Mouse (Mus musculus) neural tube, embryonic 14.5 days (tissue): Measurements from ENCODE around the gene Gstp3. TPM values are rescaled to one million over a fixed set of nuclear protein-coding genes. Genes with fewer than 3 reads are reported as not detected.
"Not testable (repeated sequence)": the region's sequence is repeated elsewhere in the genome, so short reads cannot be mapped to it uniquely, and the experiment has no call there.

Experiments used
- ATAC-seq: fragments of 200-750 bp; cut with Nextera tagmentation; 2 replicates; pipeline ENCODE4 v1.8.0; 2017; ENCODE audit warnings: low read depth, mild to moderate bottlenecking, moderate TSS enrichment, moderate library complexity
- H3K27ac ChIP-seq: fragments of 300-500 bp; sonication (generic); 2 replicates; pipeline ENCODE4 v1.5.1; 2014; ENCODE audit warnings: low read depth, mild to moderate bottlenecking, control low read depth, low read length, moderate library complexity, mixed read lengths
- H3K27me3 ChIP-seq: fragments of 300-500 bp; sonication (generic); 2 replicates; pipeline ENCODE4 v1.6.1; 2014; ENCODE audit warnings: low read length; ENCODE audit not compliant: control insufficient read depth, insufficient read depth
- H3K36me3 ChIP-seq: fragments of 300-500 bp; sonication (generic); 2 replicates; pipeline ENCODE4 v1.6.1; 2014; ENCODE audit warnings: low read length, mixed read lengths; ENCODE audit not compliant: control insufficient read depth, insufficient read depth
- H3K4me1 ChIP-seq: fragments of 300-500 bp; sonication (generic); 2 replicates; pipeline ENCODE4 v1.6.1; 2014; ENCODE audit warnings: low read length; ENCODE audit not compliant: control insufficient read depth, insufficient read depth
- H3K4me2 ChIP-seq: fragments of 300-500 bp; sonication (generic); 2 replicates; pipeline ENCODE4 v1.6.1; 2014; ENCODE audit warnings: mild to moderate bottlenecking, low read depth, low read length, control low read depth
- H3K4me3 ChIP-seq: fragments of 300-500 bp; sonication (generic); 2 replicates; pipeline ENCODE4 v1.5.1; 2014; ENCODE audit warnings: low read depth, low read length, control low read depth, mixed read lengths
- H3K9ac ChIP-seq: fragments of 300-500 bp; sonication (generic); replicated peaks from 2 replicates; pipeline ENCODE4 v1.6.1; 2014; ENCODE audit warnings: low read depth, mild to moderate bottlenecking, control low read depth, low read length, mixed read lengths
- H3K9me3 ChIP-seq: fragments of 300-500 bp; sonication (generic); 2 replicates; pipeline ENCODE4 v1.6.1; 2016; ENCODE audit warnings: low read length; ENCODE audit not compliant: control insufficient read depth
- WGBS: fragments of 180-500 bp; shearing (Covaris S2); extraction: QIAGEN DNeasy Blood & Tissue Kit; methylation state at CpG from one replicate; pipeline ENCODE4 v1.1.7; 2014; 5-methylcytosine and 5-hydroxymethylcytosine counted together
- polyA plus RNA-seq: library from polyadenylated mRNA; unstranded; fragments of >200 nt; fragmentation: Nextera tagmentation; extraction: Ambion mirVana; gene quantifications from 2 replicates; pipeline ENCODE4 v1.2.1, GENCODE M21; 2014

The Gstp3 gene
- polyA plus RNA-seq, 1 experiment from 2014 or later = not detected

- no peaks in the 10 kb centered on the region for H3K27me3 ChIP-seq
- WGBS = 92% methylated on average over 6 of the region's 6 CpGs
- H3K4me2 ChIP-seq = no peak overlapping the region
- H3K4me3 ChIP-seq = no peak overlapping the region
- H3K36me3 ChIP-seq = no peaks in the 10 kb centered on the region
- H3K27ac ChIP-seq = no peak overlapping the region
- no peaks in the 10 kb centered on the region for H3K4me1 ChIP-seq
- no peaks in the 10 kb centered on the region for H3K9me3 ChIP-seq
- no peak overlapping the region for H3K9ac ChIP-seq
- ATAC-seq = no peak
Observed at GRCm38 (mm10) chr19:4060899-4061465, 1.6 kb upstream of the Gstp3 start.

- not testable (repeated sequence) for H3K4me2 ChIP-seq, H3K27me3 ChIP-seq, H3K9ac ChIP-seq, ATAC-seq, H3K27ac ChIP-seq, H3K4me3 ChIP-seq, H3K36me3 ChIP-seq, H3K9me3 ChIP-seq, H3K4me1 ChIP-seq
- WGBS = 92% methylated on average over 8 of the region's 8 CpGs
Observed at GRCm38 (mm10) chr19:4060044-4060898, 902 bp upstream of the Gstp3 start.

GRCm38 (mm10) chr19:4058581-4058980 lies 788 bp downstream of the Gstp3 start:
- Histone ChIP-seq H3K36me3 (no peaks in the 10 kb centered on the region), H3K27me3 (no peaks in the 10 kb centered on the region), H3K9ac (no peak overlapping the region), H3K4me1 (no peaks in the 10 kb centered on the region), H3K4me3 (no peak overlapping the region), H3K27ac (no peak overlapping the region), H3K4me2 (no peak overlapping the region), H3K9me3 (no peaks in the 10 kb centered on the region)
- ATAC-seq = no peak
- WGBS = 91% methylated on average over 5 of the region's 5 CpGs

GRCm38 (mm10) chr19:4057962-4058361 lies 1.4 kb downstream of the Gstp3 start:
- H3K4me3 ChIP-seq = no peak overlapping the region
- no peak overlapping the region for H3K9ac ChIP-seq
- ATAC-seq = no peak
- H3K4me2 ChIP-seq = no peak overlapping the region
- H3K27me3 ChIP-seq = no peaks in the 10 kb centered on the region
- H3K9me3 ChIP-seq = no peaks in the 10 kb centered on the region
- WGBS = 97% methylated on average over 7 of the region's 7 CpGs
- no peaks in the 10 kb centered on the region for H3K4me1 ChIP-seq
- no peaks in the 10 kb centered on the region for H3K36me3 ChIP-seq
- H3K27ac ChIP-seq = no peak overlapping the region

- H3K36me3 ChIP-seq = no peaks in the 10 kb centered on the region
- H3K27me3 ChIP-seq = no peaks in the 10 kb centered on the region
- WGBS = 83% methylated on average over 13 of the region's 13 CpGs
- ATAC-seq = no peak
- H3K9me3 ChIP-seq = no peaks in the 10 kb centered on the region
- H3K9ac ChIP-seq = no peak overlapping the region
- H3K4me2 ChIP-seq = no peak overlapping the region
- no peak overlapping the region for H3K4me3 ChIP-seq
- no peak overlapping the region for H3K27ac ChIP-seq
- no peaks in the 10 kb centered on the region for H3K4me1 ChIP-seq
Observed at GRCm38 (mm10) chr19:4057389-4057788, 2.0 kb downstream of the Gstp3 start.

- Histone ChIP-seq H3K27me3 (no peaks in the 10 kb centered on the region), H3K36me3 (no peaks in the 10 kb centered on the region), H3K9ac (no peak overlapping the region), H3K4me1 (no peaks in the 10 kb centered on the region), H3K27ac (no peak overlapping the region), H3K4me3 (no peak overlapping the region), H3K4me2 (no peak overlapping the region), H3K9me3 (no peaks in the 10 kb centered on the region)
- no peak for ATAC-seq
- WGBS = 40% methylated on average over 4 of the region's 4 CpGs
Observed at GRCm38 (mm10) chr19:4056727-4057126, 2.6 kb downstream of the Gstp3 start.

GRCm38 (mm10) chr19:4055947-4056693 lies 3.2 kb downstream of the Gstp3 start:
- Histone ChIP-seq H3K4me1 (no peaks in the 10 kb centered on the region), H3K27ac (no peak overlapping the region), H3K9ac (no peak overlapping the region), H3K4me3 (no peak overlapping the region), H3K27me3 (no peaks in the 10 kb centered on the region), H3K9me3 (no peaks in the 10 kb centered on the region), H3K36me3 (no peaks in the 10 kb centered on the region), H3K4me2 (no peak overlapping the region)
- ATAC-seq = no peak
- 69% methylated on average over 15 of the region's 15 CpGs for WGBS

- Histone ChIP-seq H3K4me1 (no peaks in the 10 kb centered on the region), H3K36me3 (no peaks in the 10 kb centered on the region), H3K4me3 (no peak overlapping the region), H3K9me3 (no peaks in the 10 kb centered on the region), H3K4me2 (no peak overlapping the region), H3K9ac (no peak overlapping the region), H3K27ac (no peak overlapping the region), H3K27me3 (no peaks in the 10 kb centered on the region)
- no peak for ATAC-seq
- 79% methylated on average over 8 of the region's 8 CpGs for WGBS
Observed at GRCm38 (mm10) chr19:4055216-4055946, 4.0 kb downstream of the Gstp3 start.
